Mouse (Mus musculus) gastrocnemius, postnatal 10 days (tissue): ENCODE results near the gene Dusp16. TPM values are rescaled to one million over a fixed set of nuclear protein-coding genes. Genes with fewer than 3 reads are reported as not detected.

Source experiments
- DNase-seq: peaks from one replicate; pipeline ENCODE4 v3.0.0; 2021; ENCODE audit warnings: mixed read lengths
- total RNA-seq, 2 experiments: library from RNA; stranded (reverse); gene quantifications; 2 replicates each; pipeline ENCODE4 v1.2.3; 2021

Gene Dusp16
- total RNA-seq, 2 experiments from 2014 or later, result 15.1 to 18.4 TPM

DNA sequence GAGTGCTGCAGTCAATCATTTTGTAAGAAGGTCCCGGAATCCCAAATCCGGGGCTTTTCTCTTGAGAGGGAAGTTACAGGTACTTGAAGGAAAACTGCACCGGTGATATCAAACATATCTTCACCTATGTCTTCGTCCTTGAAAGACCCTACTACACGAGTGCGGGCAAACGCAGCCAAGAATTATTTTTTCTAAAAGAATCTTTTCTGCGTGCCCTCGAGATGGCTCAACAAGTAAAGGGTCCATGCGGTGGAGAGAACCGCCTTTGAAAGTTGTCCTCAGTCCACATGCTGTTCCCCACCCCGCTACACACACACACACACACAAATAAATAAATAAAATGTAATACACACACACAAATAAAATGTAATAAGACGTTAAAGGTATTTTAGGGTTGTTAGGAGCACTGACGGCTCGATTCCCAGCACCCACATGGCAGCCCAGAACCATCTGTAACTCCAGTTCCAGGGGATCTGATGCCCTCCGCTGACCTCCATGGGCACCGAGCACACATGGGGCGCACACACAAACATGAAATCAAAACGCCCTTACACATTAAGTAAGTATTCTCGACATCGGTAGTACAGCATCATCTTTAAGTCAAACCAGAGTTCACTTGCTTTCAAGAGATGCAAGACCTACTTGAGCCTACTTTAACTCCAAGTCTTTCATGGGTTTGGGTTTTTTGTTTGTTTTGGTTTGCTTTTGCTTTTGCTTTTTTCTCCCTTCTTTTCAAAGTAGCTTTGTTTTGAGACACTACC, 801 bp upstream of the Dusp16 start:
- no peak for DNase-seq

DNA sequence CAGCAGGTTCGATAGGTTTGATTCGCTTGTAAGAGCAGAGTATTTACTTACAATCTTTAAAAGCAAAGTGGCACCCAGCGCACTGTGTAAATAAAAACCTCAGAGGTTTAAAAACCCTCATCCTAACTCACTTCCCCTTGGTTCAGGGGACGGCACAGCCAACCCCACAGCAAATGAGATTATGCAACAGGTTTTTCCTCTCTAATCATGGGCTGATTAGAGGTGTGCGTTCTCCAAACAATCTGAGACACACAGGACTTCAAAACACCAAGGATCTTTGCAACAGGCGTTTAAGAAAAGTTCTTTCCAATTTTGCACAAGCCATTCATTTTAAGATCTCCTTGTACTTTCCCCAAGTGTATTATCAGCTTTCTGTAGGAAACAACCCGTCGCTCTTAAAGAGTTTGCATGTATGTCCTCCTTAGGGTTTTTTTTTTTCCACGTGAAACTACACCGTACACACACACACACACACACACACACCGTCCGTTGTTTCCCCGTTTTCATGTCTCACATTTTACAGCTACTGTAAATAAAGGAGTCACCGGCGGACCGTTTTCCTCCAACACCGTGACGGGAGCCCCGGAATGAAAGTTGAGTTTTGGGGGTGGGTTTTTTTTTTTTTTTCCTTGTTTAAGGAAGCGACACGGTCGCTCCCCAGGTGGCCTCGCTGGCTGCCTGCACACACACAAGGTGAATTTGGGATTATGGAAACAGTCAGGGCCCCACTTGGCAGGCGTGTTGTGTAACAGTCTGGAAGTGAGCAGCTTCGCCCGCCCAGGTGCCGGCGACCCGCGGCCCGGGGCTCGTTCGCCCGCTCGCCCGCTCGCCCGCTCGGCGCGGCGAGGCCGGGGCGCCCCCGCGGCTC, 940 bp downstream of the Dusp16 start:
- peak; percentile 43 for DNase-seq

DNA sequence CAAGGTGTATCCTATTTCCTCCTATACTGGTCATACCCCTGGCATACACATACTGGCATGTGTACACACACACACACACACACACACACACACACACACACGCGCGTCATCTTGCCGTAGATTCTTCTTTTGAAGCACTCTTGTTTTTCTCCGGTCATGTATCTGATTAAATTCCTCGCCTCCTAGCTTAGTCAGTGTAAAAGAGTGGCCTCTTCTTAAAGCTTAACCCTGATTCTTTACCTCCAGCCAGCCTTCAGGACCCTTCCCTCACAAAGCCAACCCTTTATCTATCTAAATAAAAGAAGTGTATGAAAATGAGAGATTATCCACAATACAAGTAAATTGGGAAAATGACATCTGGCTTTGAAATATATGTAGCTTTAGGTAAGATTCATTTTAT, 3.3 kb downstream of the Dusp16 start:
- no peak for DNase-seq

DNA sequence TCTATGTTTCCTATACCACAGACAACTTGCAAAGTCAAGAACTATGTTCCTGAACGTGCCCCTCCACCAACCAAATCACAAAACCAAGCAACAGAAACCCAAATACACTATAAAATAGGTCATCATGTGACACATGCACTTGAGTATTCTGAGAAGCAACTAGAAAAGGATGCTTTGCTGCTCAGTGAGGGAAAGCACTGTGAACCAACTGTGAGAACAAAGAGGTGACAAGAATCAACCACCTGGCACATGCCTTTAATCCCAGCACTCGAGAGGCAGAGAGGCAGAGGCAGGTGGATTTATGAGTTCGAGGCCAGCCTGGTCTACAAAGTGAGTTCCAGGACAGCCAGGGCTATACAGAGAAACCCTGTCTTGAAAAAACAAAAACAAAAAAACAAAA, 6.0 kb downstream of the Dusp16 start:
- DNase-seq, result no peak

DNA sequence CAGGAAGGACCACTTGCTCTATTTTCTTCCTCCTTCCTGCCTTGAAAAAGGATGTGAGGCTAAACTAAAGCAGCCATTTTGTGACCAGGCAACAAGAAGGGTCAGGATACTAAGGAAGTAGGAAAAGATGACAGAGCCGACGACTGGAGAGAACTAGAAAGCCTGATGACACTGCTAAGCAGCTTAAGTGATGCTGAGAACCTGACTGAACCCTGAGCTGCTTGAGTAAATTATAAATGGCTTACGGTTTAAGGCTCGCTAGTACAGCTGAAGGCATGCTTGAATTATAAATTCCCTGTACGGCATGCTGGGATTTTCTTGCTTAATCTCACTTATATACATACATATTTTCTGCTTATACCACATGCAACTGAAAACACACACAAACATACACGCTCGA, 9.5 kb downstream of the Dusp16 start:
- no peak for DNase-seq

DNA sequence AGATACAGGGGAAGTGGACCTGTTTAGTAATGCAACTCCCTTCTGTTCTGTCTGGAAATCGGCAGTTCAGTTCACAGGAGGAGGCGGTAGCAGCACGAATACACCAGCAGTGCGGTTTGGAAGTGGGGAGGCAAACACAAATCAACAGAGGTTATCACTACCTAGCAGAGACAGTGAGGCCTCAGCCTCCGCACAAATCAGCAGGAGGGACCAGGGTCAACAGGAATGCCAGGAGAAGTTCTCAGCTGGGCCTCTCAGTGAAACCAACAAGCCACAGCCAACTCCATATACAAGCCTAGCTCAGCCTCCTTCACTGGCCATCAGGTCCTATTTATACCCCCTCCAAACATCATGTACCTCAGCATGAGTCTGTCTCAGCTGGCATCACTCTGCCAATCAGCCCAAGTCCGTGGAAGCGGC, 10.9 kb downstream of the Dusp16 start:
- DNase-seq, result no peak

DNA sequence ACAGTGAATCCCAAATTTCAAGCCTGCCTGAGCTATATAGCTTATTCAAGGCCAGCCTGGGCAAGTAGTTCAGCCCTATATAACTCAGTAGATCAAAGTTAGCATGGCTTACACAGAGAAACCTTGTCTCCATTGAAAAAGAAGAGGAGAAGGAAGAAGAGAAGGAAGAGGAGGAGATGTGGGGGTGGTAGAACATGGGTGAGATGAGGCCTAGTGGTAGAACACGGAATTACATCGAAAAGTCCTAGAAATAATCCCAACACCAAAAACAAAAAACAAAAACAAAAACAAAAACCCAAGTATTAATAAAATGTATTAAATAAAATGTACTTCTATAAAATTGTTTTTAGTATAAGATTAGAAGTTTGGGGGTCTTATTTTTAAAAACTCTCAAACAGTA, 12.4 kb downstream of the Dusp16 start:
- DNase-seq, result no peak

DNA sequence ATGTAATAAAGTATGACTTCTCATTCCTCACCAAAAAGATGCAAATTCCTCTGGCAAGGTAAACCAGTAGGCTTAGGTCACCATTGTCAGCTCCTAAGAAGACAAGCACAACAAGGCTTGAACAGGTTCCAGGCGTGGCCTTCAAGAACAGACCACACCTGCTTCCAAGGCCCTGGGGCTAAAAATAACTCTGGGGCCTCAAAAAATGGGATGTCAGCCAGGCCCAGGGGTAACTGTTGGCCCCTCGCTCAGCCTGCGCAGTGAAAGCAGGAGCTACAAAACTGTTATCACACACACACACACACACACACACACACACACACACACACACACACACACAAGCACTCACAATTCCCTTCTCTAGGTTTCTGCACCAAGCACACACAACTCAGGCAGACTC, 18.5 kb downstream of the Dusp16 start:
- peak; percentile 40 for DNase-seq

DNA sequence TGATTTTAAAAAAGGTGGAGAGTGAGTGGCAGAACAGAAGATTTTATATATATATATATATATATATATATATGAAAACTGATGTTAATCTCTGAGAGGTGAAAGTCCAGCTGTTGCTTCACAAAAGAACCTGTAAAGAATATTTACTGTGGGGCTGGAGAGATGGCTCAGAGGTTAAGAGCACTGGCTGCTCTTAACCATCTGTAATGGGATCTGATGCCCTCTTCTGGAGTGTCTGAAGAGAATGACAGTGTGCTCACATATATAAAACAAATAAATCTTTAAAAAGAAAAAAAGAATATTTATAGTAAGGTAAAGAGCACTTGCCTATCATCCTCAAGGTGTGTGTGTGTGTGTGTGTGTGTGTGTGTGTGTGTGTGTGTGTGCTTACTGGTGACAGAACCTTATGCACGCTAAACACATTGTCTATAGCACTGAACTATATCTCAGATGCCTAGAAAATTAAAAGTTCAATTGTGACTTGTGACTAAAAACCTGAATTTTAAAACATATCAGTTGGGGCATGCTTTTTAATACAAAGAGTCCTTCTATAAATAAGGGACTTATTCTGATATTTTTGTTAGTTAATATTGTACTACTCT, 19.0 kb downstream of the Dusp16 start:
- no peak for DNase-seq

DNA sequence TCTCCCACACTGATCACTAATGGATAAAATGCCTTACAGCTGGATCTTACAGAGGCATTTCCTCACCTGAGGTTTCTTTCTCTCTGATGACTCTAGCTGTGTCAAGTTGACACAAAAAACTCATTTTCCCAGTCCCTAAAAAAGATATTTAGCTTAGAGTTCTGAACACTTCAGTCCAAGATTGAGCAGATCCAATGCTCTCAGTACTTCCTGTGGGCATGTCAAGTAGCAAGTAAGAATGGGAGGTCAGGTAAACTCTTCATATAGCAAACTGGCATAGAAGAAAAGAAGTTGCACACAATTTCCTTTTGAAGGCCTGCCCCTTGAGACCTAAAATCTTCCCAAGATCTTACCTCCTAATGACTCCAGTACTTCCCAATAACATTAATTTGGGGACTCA, 22.1 kb downstream of the Dusp16 start:
- no peak for DNase-seq

DNA sequence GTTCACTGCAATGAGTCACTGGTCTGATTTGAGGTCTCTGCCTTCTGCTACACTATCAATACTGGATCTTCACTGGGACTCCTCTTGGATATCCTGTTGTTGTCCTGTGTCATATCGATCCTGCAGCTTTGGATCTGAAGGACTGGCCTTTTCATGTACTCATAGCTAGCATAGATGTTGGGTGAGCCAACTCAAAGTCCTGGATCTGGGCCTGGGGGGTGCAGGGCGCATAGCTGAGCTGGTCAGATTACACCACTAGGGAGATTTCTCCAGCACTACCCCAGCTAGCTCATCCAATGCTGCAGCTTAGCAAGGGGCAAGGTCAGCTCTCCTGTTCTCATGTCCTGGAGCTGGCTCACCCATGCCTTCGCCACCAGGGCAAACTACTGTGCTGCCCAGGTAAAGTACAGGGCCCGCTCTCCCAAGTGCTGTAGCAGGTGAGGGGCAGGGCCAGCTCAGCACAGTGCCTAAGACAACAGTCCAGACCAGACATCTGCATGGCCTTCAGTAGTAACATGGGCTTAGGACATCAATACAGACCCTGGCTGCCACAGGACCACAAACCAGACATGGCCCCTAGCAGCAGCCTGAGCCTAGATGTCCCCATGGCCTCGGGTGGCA, 27.9 kb downstream of the Dusp16 start:
- DNase-seq, result no peak

DNA sequence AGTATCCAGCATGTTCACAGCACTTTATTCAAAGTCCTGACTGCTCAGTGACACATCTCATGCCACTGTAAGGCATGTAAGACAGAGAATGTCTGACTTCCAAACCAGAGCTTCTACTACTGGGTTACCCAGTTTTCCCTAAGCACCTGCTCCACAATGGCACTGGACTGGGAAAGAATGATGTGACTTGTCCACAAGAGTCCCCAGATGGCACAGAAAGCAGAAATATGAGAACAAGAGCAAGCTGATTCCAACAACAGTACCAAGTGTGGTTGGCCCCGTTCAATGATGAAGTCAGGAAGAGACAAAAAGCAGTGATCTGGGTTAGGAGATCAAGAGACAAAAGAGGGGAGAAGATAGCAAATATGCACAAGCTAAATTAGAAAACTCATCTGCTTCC, 29.0 kb downstream of the Dusp16 start:
- no peak for DNase-seq

DNA sequence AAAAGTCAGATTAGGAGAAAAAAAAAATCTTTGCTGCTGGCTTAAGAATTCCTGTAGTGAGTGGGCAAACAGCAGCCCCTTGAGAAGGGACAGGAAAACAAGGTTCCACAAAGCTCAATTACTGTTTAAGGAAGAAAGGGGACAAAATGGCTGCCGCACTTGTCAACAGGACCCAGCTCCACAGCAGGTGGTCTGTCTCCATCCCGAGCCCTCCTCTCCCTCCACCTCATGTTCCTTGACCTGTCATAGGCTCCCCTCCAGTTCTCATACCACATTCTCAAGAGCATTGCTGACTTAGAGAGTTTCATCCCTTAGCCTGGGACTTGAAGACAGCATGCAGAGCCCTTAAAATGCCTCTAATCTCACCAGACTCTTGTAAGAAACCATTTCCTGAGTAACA, 30.6 kb downstream of the Dusp16 start:
- DNase-seq, result no peak

DNA sequence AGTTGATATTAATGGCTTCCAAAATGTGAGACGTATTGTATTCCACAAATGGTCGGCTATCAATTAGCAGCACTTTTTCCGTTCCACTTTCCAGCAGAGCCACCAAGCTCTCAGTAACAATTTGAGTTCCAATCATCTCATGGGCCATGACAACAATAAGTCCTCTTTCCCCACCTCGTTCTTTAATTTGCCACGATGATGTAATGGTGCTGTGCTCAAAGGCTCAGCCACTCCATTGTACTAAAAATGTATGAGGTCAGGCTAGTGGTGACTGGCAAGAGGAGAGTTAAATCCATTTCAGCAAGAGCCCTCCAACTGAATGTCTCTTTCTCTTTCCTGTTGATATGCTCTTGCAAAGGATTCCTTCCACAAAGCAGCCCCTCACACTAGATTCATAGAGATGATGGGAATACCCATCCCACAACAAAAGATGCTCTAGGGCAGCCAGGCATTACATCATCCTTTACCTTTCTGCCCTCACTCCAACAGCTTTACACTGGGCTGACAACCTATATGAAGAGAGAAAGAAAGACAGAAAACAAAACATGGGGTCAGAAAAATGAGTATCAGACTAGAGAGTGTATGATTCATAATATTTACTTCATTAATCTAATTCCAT, 31.4 kb downstream of the Dusp16 start:
- DNase-seq, result no peak

DNA sequence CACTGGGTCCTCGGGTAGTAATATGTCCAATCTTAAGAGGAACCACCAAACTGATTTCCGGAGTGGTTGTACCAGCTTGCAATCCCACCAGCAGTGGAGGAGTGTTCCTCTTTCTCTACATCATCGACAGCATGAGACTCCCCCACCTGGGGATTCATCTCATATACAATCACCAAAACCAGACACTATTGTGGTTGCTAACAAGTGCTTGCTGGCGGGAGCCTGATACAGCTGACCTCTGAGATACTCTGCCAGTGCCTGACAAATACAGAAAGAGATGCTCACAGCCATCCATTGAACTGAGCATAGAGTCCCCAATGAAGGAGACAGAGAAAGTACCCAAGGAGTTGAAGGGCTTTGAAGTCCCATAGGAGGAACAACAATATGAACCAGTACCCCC, 36.4 kb downstream of the Dusp16 start:
- no peak for DNase-seq

DNA sequence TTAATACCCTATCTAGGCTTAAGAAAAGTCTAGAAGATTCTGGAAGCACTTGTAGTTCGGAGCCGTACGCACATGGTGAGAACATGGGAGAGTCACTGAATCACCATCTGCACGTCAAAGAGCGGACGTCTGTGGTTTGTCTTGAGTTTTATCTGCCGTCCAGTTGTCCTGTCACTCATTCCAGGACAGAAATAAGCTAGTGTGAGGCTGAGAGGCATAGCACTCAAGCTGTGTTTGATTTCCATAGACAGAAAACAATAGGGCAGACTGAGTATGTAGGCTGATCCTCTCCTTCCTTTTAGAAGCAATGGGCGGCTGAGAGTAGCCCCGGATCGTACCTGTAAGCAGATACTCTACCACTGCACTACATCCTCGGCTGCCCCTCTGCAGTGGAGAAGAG, 38.6 kb downstream of the Dusp16 start:
- DNase-seq, result no peak

DNA sequence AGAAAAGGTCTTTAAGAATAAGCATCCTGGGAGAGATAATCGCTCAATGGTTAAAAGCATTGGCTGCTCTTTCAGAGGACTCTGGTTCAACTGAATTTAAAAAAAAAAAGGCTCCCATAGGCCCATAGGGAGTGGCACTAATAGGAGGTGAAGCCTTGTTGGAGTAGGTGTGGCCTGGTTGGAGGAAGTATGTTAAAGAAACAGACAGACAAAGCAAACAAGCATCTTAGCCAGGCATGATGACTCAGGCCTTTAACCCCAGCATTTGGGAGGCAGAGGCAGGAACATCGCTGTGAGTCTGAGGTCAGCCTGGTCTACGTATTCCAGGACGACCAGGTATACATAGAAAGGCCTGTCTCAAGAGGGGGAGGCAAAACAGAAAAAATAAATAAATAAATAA, 39.0 kb downstream of the Dusp16 start:
- no peak for DNase-seq

DNA sequence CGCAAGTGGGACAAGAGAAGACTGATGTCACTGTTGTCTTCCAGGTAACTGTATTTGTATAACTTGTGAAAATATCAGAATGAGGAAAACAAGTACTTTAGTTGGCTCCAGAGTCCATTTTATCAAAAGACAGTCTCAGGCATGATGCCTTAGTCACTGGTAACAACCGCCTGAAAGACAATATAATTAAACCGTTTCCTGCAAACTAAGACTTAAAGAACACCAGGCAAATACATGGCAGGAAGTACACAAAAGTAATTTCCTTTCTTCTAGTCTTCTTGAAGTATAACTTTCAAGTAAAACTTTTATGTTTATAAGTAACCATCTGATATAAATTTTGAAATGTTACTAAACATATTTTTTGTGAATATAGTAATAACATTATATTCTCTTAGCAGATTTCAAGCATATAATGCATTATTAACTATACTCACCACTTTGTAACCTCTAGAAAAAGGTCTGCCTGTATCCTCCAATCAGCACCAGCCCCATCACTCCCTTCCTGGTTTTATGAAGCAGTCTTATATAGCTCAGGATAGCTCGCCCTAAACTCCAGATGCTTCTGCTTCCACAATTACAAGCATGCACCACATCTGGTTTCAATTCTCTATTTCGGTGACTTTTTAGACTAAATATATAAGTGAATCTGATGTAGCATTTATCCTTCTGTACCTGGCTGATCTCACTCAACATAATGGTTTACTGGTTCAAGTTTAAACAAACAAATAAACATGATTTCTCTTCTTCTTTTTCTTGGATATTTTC, 40.4 kb downstream of the Dusp16 start:
- DNase-seq, result no peak

DNA sequence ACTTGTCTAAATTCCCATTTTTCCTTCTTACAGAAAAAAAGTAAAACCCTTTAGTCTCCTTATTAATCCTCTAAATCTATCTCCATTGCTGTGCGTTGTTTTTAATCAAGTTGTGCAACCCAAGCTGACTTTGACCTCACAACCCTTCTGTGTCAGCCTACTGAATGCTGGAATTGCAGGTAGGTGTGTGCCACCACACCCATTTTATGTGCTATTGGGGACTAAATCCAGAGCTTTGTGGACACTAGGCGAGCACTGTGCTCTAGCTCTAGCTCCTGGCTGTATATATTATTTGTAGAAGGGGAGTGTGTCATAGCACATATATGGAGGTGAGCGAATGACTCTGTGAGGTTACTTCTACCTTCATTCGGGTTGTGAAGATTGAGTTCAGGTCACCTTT, 41.3 kb downstream of the Dusp16 start:
- no peak for DNase-seq

DNA sequence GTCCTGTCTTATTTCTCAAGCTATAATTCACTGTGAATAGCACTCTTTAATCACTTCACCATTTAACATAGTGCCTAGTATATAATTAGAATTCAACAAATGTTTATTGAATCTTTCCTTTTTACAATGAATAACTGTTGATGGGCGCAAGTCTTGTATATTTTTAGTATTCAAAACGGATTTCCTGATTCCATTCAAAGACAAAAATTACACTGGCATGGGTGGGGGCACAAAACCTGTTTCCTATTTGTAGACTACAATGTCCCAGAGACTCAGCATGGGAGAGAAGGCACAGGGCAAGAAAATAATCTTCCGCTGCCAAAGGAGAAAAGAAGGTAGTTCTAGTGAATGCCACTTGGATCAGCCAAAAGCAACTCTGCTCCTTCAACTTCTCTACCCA, 44.3 kb downstream of the Dusp16 start:
- no peak for DNase-seq

DNA sequence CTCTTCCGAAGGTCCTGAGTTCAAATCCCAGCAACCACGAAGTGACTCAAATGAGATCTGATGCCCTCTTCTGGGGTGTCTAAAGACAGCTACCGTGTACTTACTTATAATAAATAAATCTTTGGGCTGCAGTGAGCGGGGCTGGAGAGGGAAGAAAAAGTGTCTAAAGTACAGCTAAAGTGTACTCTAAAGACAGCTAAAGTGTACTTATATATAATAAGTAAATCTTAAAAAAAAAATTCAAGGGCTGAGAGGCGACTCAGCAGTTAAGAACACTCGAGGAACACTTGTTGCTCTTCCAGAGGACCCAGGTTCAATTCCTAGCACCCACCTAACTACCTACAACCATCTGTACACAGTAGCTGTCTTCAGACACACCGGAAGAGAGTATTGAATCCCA, 46.5 kb downstream of the Dusp16 start:
- DNase-seq, result no peak

DNA sequence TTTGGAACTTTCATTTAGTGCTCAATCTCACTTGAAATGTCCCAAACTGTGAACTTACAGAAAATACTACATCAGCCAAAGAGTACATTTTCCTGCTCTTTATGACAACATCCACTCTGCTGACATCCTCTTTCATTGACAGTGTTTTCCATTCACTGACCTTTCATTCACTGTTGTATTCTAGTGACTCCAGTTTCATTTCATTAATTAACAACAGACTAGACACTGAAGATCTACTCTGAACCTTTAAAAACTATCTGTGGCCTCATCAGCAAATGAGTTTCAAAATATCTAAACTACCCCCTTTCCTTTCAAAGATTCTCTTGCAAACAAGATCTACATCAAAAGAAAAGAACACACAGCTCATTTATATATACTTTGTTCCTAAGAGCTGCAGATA, 48.9 kb downstream of the Dusp16 start:
- DNase-seq, result no peak
